Mouse (Mus musculus): ENCODE measurements around the gene Duxbl2.
"Not testable (repeated sequence)": the region's sequence is repeated elsewhere in the genome, so short reads cannot be mapped to it uniquely, and the experiment has no call there.

DNA sequence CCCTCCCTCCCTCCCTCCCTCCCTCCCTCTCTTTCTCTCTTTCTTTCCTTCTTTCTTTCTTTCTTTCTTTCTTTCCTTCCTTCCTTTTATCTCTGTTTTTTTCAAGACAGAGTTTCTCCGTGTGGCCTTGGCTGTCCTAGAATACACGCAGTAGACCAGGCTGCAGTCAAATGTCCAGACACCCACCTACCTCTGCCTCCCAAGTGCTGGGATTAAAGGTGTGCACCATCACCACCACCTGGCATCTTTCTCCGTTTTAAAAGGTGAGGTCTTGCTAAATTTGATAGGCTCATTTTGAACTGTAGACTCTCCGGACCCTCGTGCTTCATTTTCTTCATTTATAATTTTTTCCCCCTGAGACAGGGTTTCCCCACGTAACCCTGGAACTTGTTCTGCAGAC, 36.9 kb upstream of the Duxbl2 start, which contains the start of gene Cphx2:
- TF ChIP-seq CTCF (IDR thresholded peaks at IDR 0.05; ENCODE audit: control insufficient read depth, insufficient read depth, insufficient replicate concordance, low read depth, low read length); POLR2A (IDR thresholded peaks at IDR 0.05; ENCODE audit: control insufficient read depth, low read depth, low read length): not testable (repeated sequence)

Data from testis, adult 2 months (tissue).